Comparison of ENCODE assay signal across 8 mouse cellular contexts in the genomic region with DNA sequence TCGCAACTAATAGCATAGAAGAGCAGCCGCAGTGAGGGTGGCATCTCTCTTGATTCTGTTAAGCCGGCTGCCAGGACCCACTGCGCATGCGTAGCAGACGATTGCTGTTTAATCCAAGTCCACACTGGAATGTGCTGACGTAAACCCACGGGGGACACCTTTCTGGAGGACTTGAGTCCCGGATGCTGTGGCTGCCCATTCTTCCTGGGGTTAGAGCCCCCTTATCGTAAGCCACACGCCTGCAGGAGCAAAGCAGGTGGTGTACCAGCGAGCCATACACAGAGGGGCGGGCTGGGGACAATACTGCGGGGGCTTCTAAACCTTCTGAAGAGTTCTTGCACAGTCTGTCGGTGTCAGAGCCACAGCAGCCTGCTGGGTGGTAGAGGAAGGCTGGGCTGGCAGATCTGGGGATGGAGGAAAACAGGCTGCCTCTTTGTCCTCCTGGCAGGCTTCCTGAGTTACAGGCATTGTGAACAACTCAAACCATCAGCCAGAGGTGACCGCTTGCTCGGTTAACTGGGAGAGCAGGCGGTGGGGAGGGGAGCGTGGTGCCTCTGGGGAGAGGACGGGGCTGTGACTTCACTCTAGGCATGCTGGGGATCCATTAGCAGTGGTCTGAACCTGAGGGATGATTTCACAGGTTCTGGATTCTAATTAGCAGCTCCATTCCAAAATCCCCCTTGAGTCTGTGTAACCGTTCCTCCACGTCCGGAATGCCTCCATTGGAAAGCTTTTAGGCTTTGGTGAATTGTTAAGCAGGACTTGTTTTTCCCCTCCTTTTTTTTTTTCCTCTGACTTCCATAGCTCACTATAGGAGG.
DNase-seq lines count a peak whose midpoint lies in the region; ATAC-seq and TF ChIP-seq lines count a peak whose summit lies in the region.

No protein-coding gene starts in this region.

- H3K4me3 ChIP-seq in hindbrain, embryonic 10.5 days: peak overlapping the region; percentile 57
- H3K4me3 ChIP-seq in lung, embryonic 15.5 days: peak overlapping the region; percentile 40
- H3K4me3 ChIP-seq in thymus, adult 2 months (ENCODE audit: control insufficient read depth, insufficient read depth, low read length): peak overlapping the region; percentile 46

- peaks cover 31% of the 10 kb centered on the region for H3K4me1 ChIP-seq in hindbrain, embryonic 10.5 days (replicated peaks)
- H3K4me1 ChIP-seq in lung, embryonic 15.5 days: peaks cover 22% of the 10 kb centered on the region
- H3K4me1 ChIP-seq in thymus, adult 2 months (replicated peaks; ENCODE audit: control insufficient read depth, insufficient read depth, low read length): peaks cover 7% of the 10 kb centered on the region

- DNase-seq in MN1 (ENCODE audit: low spot score): peak; percentile 93
- DNase-seq in cerebellum, adult 8-10 months: peak; percentile 93
- DNase-seq in frontal cortex, adult 2 months (ENCODE audit: extremely low spot score in 1 of 2, low spot score in 1 of 2): peak; percentile 91 to 96
- DNase-seq in hindbrain, embryonic 10.5 days (ENCODE audit: low spot score): peak; percentile 89
- peak; percentile 95 for DNase-seq in layer of hippocampus, adult 9-11 months
- DNase-seq in ovary, postnatal 10 days (ENCODE audit: low spot score): peak; percentile 49
- DNase-seq in thymus, adult 2 months: peak; percentile 74

- no peaks in the 10 kb centered on the region for H3K9me3 ChIP-seq in hindbrain, embryonic 10.5 days
- no peaks in the 10 kb centered on the region for H3K9me3 ChIP-seq in lung, embryonic 15.5 days

- peak overlapping the region; percentile 39 for H3K9ac ChIP-seq in lung, embryonic 15.5 days

- H3K36me3 ChIP-seq in hindbrain, embryonic 10.5 days: no peaks in the 10 kb centered on the region
- H3K36me3 ChIP-seq in lung, embryonic 15.5 days: no peaks in the 10 kb centered on the region
- no peaks in the 10 kb centered on the region for H3K36me3 ChIP-seq in thymus, adult 2 months (ENCODE audit: control insufficient read depth, insufficient read depth, low read length)

- H3K4me2 ChIP-seq in lung, embryonic 15.5 days: peak overlapping the region; percentile 80

- ATAC-seq in lung, embryonic 15.5 days (ENCODE audit: borderline replicate concordance, extremely low read depth, low FRiP score, low TSS enrichment): peak; percentile 57; the same call in 1 of the 2 replicates

- no peak for TF ChIP-seq CTCF in thymus, adult 2 months (IDR thresholded peaks at IDR 0.05; ENCODE audit: borderline replicate concordance, control insufficient read depth, extremely low read depth, insufficient read depth, low read length, poor library complexity)

- TF ChIP-seq POLR2A in thymus, adult 2 months (IDR thresholded peaks at IDR 0.05; ENCODE audit: control insufficient read depth, extremely low read depth, insufficient read depth, low read length, poor library complexity): no peak

- peak overlapping the region; percentile 92 for H3K27ac ChIP-seq in hindbrain, embryonic 10.5 days
- peak overlapping the region; percentile 89 for H3K27ac ChIP-seq in lung, embryonic 15.5 days
- H3K27ac ChIP-seq in thymus, adult 2 months (ENCODE audit: control insufficient read depth, insufficient read depth, low read length): peak overlapping the region; percentile 32; the same call in 1 of the 2 replicates

- 11% methylated on average over 23 of the region's 23 CpGs for WGBS in hindbrain, embryonic 10.5 days
- WGBS in lung, embryonic 15.5 days: 18% methylated on average over 23 of the region's 23 CpGs
- WGBS in thymus, adult 2 months: 19% methylated on average over 23 of the region's 23 CpGs

- H3K27me3 ChIP-seq in hindbrain, embryonic 10.5 days (ENCODE audit: insufficient read depth, poor library complexity, severe bottlenecking): no peaks in the 10 kb centered on the region
- no peaks in the 10 kb centered on the region for H3K27me3 ChIP-seq in lung, embryonic 15.5 days
- H3K27me3 ChIP-seq in thymus, adult 2 months (ENCODE audit: control insufficient read depth, insufficient read depth, low read length): no peaks in the 10 kb centered on the region

Comparison
In these comparisons a context has a peak if more than half of its experiments do, and no peak if none do; other contexts are left out.
1. Peak in every context shown above with its lines: DNase-seq, ATAC-seq, H3K4me3 ChIP-seq and H3K27ac ChIP-seq.
2. H3K27ac ChIP-seq: peak in every context shown above with its lines; median percentile 92 in hindbrain, embryonic 10.5 days; 89 in lung, embryonic 15.5 days; 32 in thymus, adult 2 months.